Mouse (Mus musculus) brain, embryonic 14.5 days (tissue): ENCODE data around the gene Calcoco2.

Source experiments
- CTCF ChIP-seq: fragments of 200-500 bp; IDR thresholded peaks from 2 replicates; pipeline ENCODE4 v1.5.1; 2012; ENCODE audit warnings: inconsistent platforms, mild to moderate bottlenecking, moderate library complexity, borderline replicate concordance; ENCODE audit not compliant: insufficient read depth, insufficient read length; ENCODE audit errors: extremely low read depth
- POLR2A ChIP-seq: fragments of 200-500 bp; IDR thresholded peaks from 2 replicates; pipeline ENCODE4 v1.6.1; 2012; ENCODE audit warnings: mild to moderate bottlenecking, inconsistent platforms, borderline replicate concordance; ENCODE audit not compliant: poor library complexity, insufficient read depth, insufficient read length, severe bottlenecking; ENCODE audit errors: extremely low read depth

GRCm38 (mm10) chr11:96116116-96116515 lies 4.4 kb upstream of the Calcoco2 start:
- TF ChIP-seq CTCF (no peak), POLR2A (no peak)
